Mouse (Mus musculus): Measurements from ENCODE around the gene Btbd11.

Btbd11 gene

GRCm38 (mm10) chr10:85386605-85387218 is at the start of gene Btbd11:
TSS of gene Btbd11 (plus strand) at chr10:85386814.
- DNase-seq (ENCODE audit: low spot score in 2 of 2) = peak; percentile 76 to 79

GRCm38 (mm10) chr10:85338733-85339132 is 47.9 kb upstream of the Btbd11 start:
- DNase-seq (ENCODE audit: low spot score in 2 of 2) = no peak

DNA sequence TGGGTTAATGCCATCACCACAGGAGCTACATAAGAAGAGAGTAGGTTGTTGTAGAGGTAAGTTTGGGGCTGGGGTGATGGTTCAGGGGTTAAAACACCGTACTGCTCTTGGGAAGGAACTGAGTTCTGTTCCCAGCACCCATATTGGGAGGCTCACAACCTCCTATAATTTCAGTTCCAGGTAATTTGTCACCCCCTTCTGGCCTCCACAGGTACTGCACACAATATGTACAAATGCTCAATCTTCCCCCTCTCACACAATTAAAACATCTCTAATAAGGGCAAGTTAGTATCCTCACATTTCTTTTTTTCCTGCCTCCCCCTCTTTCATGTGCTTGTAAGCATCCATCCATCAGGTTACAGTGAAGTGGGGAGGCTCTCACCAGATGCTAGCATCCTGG is 44.7 kb upstream of the Btbd11 start:
- no peak for DNase-seq (ENCODE audit: low spot score in 2 of 2)

GRCm38 (mm10) chr10:85347171-85347570 is 39.4 kb upstream of the Btbd11 start:
- no peak for DNase-seq (ENCODE audit: low spot score in 2 of 2)

DNA sequence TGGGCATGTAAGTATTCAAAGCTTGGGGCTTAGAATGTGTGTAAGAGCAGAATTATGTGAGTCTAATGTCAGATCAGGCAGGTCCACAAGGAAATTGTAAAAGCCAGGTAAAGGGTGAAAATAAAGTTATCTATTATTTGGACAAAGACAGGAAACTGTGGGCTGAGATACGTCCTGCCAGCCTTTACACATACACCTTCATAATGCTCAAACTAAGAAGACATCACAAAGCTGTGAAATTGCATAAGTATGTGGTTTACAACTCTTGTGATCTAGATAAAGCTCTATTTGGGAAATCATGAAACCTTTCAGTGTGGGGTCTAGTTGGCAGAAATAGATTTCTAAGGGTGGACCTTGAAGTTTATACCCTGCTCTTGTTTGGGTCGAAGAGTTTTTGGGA is 34.1 kb upstream of the Btbd11 start:
- DNase-seq (ENCODE audit: low spot score in 2 of 2) = peak in 1 of 2 experiments; percentile 22

DNA sequence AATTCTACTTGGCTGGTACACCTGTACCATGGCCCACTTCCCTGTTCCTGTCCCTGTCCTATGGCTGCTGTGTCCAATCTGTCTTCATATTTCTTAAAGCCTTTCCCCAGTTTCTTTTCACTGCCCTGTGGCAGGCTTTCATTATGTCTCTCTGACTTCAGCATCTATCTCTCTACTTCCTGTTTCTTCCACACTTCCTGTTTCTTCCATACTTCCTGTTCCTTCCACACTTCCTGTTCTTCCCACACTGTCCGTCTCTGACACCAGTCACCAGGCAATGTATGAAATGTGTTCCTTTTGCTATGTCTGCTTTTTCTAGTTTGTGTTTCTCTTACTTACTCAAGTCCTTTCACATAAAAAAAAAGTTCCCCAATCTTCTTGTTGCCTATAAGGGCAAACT is 32.3 kb upstream of the Btbd11 start:
- no peak for DNase-seq (ENCODE audit: low spot score in 2 of 2)

DNA sequence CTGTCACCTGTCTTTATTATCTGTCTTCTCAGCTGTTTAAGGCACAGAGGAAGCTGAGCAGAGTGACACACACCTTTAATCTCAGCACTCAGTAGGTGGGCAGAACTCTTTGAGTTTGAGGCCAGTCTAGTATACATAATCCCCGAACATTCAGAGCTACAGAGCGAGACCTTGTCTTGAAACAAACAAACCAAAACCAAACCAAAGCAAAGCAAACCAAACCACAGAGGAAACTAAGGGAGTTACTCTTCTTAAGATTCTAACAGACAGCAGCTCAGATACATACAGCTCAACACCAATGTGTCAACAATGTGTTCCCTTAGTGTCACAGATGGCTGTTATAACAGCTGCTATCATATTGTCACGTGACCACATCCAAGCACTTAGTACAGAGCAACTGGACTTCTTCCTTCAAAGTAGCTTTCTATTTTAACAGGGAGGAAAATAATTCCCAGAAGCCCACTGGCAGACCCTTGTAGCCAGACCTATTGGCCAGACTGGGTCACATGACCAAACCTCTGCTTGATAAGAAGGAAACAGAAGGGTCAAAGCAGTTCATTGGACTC is 27.0 kb upstream of the Btbd11 start:
- DNase-seq (ENCODE audit: low spot score in 2 of 2) = no peak

DNA sequence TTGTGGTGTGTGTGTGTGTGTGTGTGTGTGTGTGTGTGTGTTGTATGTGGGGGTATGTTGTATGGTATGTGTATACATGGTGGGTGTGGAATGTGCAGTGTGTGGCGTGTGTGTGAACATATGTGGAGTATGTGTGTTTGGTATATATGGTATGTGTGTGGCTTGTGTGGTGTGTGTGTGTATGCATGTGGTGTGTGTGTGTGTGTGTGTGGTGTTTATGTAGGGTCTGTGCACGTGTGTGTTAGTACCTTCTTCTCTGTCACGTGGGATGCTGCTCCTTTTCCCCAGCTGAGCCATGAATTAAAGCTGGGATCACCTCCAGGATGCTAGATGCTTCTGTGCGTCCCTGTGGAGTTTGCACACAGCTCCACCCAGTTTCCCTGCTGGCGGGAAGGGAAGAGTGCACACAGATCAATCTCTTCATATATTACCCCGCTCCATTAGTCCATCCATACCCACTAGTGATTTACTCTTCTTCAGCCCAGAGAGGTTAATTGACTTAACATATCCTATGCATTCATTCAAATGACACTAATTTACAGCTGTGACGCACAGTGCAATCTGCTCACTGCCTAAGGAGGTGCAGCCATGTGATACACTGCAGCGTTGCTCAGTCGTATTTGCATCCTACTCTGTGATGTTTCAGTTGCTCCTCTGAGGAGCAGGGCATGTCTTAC is 23.7 kb upstream of the Btbd11 start:
- DNase-seq (ENCODE audit: low spot score in 2 of 2) = no peak

GRCm38 (mm10) chr10:85366876-85367275 is 19.7 kb upstream of the Btbd11 start:
- no peak for DNase-seq (ENCODE audit: low spot score in 2 of 2)

DNA sequence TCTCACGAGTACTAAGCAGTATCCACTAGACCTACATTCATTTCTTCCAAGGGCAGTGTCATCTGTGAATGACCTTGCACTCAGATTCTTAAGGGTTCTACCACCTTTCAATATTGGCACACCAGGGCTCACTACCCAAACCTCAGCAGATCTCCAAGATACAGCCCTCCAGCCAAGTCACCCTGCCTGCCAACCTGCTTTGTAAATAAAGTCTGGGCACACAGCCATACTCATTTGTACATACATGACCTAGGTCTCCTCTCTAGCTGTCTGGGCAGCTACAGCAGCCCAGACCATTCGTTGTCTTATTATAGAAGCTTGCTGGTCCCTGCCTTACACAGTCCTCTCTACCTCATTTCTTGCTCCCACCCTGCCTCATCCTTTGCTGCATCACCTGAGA is 15.3 kb upstream of the Btbd11 start:
- no peak for DNase-seq (ENCODE audit: low spot score in 2 of 2)

- DNase-seq (ENCODE audit: low spot score in 2 of 2) = no peak
These were observed 14.5 kb upstream of the Btbd11 start for GRCm38 (mm10) chr10:85372108-85372507.

DNA sequence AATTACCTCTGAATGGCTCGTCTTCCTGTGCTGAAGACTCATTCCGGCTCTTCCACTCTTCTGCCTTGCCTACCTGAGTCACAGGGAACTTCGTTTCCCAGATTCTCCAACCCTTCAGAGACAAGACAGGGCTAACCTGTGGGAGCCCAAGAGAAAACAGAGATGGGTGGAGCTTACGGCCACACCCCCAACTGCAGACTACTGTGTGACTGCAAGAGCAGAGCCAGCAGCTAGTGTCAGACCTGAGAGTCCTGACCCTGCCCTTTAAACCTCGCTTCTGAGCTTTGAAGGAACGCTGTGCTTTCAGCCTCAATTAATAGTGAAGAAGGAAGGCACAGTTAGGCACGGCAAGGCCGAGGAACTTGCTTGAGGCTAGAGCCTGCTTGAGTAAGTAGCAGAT is 7.6 kb upstream of the Btbd11 start:
- DNase-seq (ENCODE audit: low spot score in 2 of 2) = no peak

- no peak for DNase-seq (ENCODE audit: low spot score in 2 of 2)
These were observed 3.6 kb upstream of the Btbd11 start for GRCm38 (mm10) chr10:85382981-85383380.

DNA sequence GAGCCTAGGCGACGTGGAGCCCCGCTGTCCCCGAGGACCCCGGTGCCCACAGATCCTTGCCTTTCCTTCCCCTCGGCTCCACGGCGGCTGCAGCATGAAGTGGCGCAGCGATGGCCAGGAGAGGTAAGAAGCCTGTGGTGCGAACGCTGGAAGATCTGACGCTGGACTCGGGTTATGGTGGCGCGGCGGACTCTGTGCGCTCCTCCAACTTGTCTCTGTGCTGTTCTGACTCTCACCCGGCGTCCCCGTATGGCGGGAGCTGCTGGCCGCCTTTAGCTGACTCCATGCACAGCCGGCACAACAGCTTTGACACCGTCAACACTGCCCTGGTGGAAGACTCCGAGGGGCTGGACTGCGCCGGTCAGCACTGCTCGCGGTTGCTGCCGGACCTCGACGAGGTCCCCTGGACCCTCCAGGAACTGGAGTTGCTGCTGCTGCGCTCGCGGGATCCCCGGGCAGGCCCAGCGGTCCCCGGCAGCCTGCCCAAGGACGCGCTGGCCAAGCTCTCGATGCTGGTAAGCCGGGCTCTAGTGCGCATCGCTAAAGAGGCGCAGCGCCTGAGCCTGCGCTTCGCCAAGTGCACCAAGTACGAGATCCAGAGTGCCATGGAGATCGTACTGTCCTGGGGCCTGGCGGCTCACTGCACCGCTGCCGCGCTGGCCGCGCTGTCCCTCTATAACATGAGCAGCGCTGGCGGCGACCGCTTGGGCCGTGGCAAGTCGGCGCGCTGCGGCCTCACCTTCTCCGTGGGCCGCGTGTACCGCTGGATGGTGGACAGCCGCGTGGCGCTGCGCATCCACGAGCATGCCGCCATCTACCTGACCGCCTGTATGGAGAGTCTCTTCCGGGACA is 831 bp downstream of the Btbd11 start:
- peak; percentile 5 to 14 for DNase-seq (ENCODE audit: low spot score in 2 of 2)

DNA sequence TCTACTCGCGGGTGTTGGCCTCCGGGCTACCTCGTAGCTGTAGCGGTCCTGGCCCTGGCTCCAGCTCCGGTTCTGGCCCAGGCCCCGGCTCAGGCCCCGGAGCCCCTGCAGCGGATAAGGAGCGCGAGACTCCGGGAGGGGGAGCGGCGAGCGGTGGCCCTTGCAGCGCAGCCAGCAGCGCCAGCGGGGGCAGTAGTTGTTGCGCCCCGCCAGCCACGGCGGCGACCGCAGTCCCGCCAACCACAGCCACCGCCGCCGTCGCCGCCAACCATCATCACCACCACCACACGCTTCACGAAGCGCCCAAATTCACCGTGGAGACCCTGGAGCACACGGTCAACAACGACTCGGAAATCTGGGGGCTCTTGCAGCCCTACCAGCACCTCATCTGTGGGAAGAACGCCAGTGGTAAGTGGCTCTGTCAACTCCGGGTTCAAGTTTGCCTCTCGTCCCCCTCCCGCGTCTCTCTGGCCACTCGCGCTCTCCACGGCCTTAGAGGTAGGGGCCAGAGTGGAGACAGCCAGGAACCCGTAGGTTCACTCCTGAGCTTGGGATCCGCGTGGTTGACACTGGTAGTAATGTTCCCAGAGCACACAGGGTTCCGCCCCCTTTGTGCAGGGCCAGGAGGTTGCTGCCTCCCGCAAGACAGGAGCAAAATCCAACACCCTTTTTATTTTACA is 1.6 kb downstream of the Btbd11 start:
- DNase-seq (ENCODE audit: low spot score in 2 of 2) = no peak

GRCm38 (mm10) chr10:85388751-85389115 is 2.1 kb downstream of the Btbd11 start:
- DNase-seq (ENCODE audit: low spot score in 2 of 2) = peak; percentile 24 to 46

- no peak for DNase-seq (ENCODE audit: low spot score in 2 of 2)
These were observed 2.9 kb downstream of the Btbd11 start for GRCm38 (mm10) chr10:85389286-85390139.

DNA sequence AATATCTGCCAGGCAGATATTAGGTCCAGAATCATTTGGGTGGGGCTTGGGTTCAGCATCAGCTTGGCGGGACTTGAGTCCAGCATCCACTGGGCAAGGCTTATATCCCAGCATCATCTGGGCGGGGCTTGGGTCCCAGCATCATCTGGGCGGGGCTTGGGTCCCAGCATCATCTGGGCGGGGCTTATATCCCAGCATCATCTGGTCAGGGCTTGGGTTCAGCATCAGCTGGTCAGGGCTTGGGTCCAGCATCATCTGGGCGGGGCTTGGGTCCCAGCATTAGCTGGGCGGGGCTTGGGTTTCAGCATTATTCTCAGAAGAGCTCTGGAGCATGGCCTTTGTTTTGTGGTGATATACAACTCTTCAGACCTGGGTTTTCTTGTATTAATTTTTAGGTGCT is 6.4 kb downstream of the Btbd11 start:
- no peak for DNase-seq (ENCODE audit: low spot score in 2 of 2)

DNA sequence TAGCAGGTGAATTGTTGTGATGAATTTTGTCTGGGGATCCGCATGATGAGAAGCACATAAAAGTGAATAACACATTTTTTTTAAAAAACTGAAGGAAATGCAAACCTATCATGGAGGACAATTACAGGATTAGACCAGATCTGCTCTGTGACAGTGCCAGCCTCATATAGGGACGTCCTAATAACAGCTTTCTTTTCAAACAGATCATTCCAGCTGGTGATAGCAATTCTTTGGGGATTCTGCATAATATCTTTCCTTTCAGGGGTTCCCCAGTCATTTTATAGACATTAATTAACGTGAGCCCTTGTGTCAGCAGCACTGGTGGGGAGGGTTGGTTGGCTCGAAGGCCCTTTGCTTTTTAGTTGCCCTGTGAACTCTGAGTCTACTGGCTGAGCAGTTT is 7.9 kb downstream of the Btbd11 start:
- DNase-seq (ENCODE audit: low spot score in 2 of 2) = no peak

DNA sequence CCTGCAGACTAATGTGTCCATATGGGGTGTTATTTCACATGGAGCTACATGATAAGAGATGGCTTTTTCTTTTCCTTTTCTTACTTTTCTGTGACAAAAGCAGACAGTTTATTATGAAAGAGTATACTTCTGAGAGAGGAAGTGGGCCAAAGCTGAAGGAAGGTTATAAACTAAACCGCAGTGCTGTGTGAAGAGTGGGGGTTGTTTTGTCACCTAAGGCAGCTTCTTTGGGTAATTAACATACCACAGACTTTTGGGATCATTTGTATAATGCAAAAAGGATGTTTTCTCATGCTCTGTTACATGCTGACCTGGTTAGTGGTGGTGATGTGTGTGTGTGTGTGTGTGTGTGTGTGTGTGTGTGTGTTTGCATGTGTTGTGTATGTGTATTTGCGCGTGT is 24.5 kb downstream of the Btbd11 start:
- DNase-seq (ENCODE audit: low spot score in 2 of 2) = peak; percentile 39 to 55

All from natural killer cell, adult 2 months (primary cell).